Mouse (Mus musculus) spleen, adult 2 months (tissue): ENCODE measurements around the gene Filip1l. TPM values are rescaled to one million over a fixed set of nuclear protein-coding genes. Genes with fewer than 3 reads are reported as not detected.

Experiments used
- DNase-seq, 2 experiments: peaks; one replicate each; pipeline versions ENCODE4 v3.0.0 to v3.0.0-alpha.2; 2012 to 2021; ENCODE audit warnings: low spot score in 2 of 2, low read depth in 1 of 2
- H3K27ac ChIP-seq: fragments of 200-500 bp; 2 replicates; pipeline ENCODE4 v1.5.1; 2012; ENCODE audit warnings: low read length, inconsistent platforms; ENCODE audit not compliant: insufficient read depth
- H3K27me3 ChIP-seq: fragments of 200-500 bp; 2 replicates; pipeline ENCODE4 v1.6.1; 2012; ENCODE audit warnings: mild to moderate bottlenecking, moderate library complexity, low read length, inconsistent platforms; ENCODE audit not compliant: control insufficient read depth, insufficient read depth
- H3K36me3 ChIP-seq: fragments of 200-500 bp; 2 replicates; pipeline ENCODE4 v1.6.1; 2012; ENCODE audit warnings: mild to moderate bottlenecking, low read length, inconsistent platforms; ENCODE audit not compliant: control insufficient read depth, insufficient read depth
- H3K4me1 ChIP-seq: fragments of 200-500 bp; 2 replicates; pipeline ENCODE4 v1.6.1; 2011; ENCODE audit warnings: inconsistent platforms; ENCODE audit not compliant: control insufficient read depth, insufficient read depth, insufficient read length
- H3K4me3 ChIP-seq: fragments of 200-500 bp; 2 replicates; pipeline ENCODE4 v1.5.1; 2011; ENCODE audit warnings: mild to moderate bottlenecking, inconsistent platforms; ENCODE audit not compliant: insufficient read depth, insufficient read length; ENCODE audit errors: extremely low read depth
- CTCF ChIP-seq: fragments of 200-500 bp; IDR thresholded peaks from 2 replicates; pipeline ENCODE4 v1.5.1; 2011; ENCODE audit warnings: mild to moderate bottlenecking, inconsistent platforms; ENCODE audit not compliant: insufficient read depth, insufficient read length, insufficient replicate concordance; ENCODE audit errors: extremely low read depth
- POLR2A ChIP-seq: fragments of 200-500 bp; IDR thresholded peaks from 2 replicates; pipeline ENCODE4 v1.6.1; 2011; ENCODE audit warnings: low read depth, low read length, inconsistent platforms
- WGBS: fragments of 180-500 bp; shearing (Covaris S2); methylation state at CpG from one replicate; pipeline ENCODE4 v1.1.7; 2018; 5-methylcytosine and 5-hydroxymethylcytosine counted together
- polyA plus RNA-seq: library from polyadenylated mRNA; depleted of rRNA; stranded (reverse); fragments of >200 nt; gene quantifications from 2 replicates; pipeline ENCODE4 v1.2.3, GENCODE M21; 2012

Filip1l gene
- polyA plus RNA-seq, 1 experiment, result 15.3 TPM

DNA sequence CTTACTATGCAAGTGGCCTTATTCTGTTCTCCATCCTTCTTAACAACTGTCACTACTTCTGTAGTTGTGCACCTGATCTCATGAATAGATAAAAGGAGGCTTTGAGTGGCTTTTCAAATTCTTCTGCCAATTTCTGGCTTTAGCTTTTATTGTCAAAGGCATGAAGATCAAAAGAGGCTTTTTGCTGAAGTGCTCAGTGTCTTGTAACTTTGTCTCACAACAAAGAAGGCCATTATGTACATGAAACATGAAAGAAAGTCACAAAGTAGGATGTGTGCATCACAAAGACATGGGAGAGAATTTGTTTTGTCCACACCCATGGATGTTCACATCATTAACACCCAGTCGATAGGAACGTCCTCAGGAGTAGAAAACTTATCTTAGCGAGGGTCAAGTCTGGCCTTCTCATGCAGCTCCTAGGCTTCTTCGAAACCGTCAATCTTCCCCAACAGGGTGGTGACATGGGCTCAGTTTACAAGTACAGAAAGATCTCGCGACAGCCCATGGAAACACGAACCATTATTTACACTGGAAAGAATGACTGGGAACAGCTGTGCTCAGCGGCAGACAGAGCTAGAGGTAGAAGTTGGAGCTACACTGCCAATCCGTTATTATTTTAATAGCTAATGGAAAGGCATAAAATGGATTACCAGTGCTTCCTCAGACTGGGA lies 120.7 kb downstream of the Filip1l start:
- H3K27me3 ChIP-seq, result no peaks in the 10 kb centered on the region
- no peak overlapping the region for H3K4me3 ChIP-seq
- 91% methylated on average over 10 of the region's 10 CpGs for WGBS
- H3K36me3 ChIP-seq, result no peaks in the 10 kb centered on the region
- no peak overlapping the region for H3K27ac ChIP-seq
- TF ChIP-seq CTCF, result no peak
- TF ChIP-seq POLR2A, result no peak
- no peak for DNase-seq
- peaks cover 26% of the 10 kb centered on the region; the same call in 1 of the 2 replicates for H3K4me1 ChIP-seq

DNA sequence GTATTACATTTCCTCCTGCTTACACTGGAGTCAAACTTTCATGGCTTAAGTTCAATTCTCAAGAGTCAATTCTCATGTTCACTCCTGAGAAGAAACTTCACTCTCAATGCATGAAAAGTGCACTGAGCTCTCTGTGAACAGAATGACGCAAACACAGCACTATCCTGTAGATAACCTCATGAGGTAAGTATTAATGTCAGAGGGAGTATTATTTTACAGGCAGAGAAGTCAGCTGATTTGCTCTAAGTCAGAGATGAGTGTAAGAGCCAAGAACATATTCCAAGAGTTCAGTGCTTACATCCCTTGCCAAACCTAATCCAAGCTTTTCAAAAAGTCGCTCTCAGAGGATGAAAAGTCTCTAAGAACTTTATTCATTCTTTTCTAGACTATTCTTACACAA lies 125.6 kb downstream of the Filip1l start:
- Histone ChIP-seq H3K36me3 (no peaks in the 10 kb centered on the region), H3K27ac (no peak overlapping the region), H3K4me3 (no peak overlapping the region), H3K4me1 (peaks cover 3% of the 10 kb centered on the region; the same call in 1 of the 2 replicates), H3K27me3 (no peaks in the 10 kb centered on the region)
- DNase-seq, result no peak
- TF ChIP-seq CTCF (no peak), POLR2A (no peak)
- WGBS, result 94% methylated on average over 2 of the region's 2 CpGs

DNA sequence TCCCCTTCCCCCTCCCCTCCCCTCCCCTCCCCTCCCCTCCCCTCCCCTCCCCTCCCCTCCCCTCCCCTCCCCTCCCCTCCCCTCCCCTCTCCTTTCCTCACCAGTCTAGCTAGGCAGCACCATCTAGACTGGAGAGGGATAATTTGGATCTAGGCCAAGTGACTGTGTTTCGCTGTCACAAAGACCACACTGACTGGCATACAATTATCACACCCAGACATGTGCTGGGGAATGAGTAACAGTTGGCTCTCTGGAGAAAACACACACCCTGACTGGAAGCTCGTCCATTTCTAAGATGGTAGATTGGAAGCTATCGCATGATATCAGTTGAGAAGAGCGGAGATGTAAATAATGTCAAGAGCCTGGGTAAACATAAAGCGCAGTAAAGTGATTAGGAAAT lies 126.9 kb downstream of the Filip1l start:
- no peak overlapping the region for H3K27ac ChIP-seq
- DNase-seq, result no peak
- WGBS, result 85% methylated on average over 5 of the region's 5 CpGs
- peaks cover 3% of the 10 kb centered on the region; the same call in 1 of the 2 replicates for H3K4me1 ChIP-seq
- no peaks in the 10 kb centered on the region for H3K27me3 ChIP-seq
- H3K36me3 ChIP-seq, result no peaks in the 10 kb centered on the region
- no peak for TF ChIP-seq CTCF
- TF ChIP-seq POLR2A, result no peak
- no peak overlapping the region for H3K4me3 ChIP-seq

DNA sequence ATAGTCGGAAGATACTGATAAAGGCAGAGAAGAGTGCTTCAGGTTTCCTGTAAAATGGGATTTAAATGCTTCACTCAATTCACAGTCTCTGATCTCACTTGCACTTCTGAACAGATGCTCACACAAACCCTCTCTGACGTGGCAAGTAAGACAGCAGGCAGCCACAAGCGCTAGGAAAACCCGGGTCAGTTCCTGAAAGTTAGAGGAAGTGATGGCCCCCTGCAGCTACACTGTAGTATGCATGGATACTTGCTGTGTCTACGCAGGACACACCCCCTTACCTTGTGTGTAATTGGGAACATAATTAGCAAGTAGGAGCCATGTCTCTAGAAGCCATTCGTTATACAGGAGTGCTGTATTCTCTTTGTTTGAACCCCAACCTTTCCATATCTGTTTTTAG lies 129.4 kb downstream of the Filip1l start:
- DNase-seq, result peak in 1 of 2 experiments; percentile 59
- no peak overlapping the region for H3K27ac ChIP-seq
- H3K36me3 ChIP-seq, result no peaks in the 10 kb centered on the region
- H3K4me1 ChIP-seq, result peaks cover 3% of the 10 kb centered on the region; the same call in 1 of the 2 replicates
- no peaks in the 10 kb centered on the region for H3K27me3 ChIP-seq
- H3K4me3 ChIP-seq, result no peak overlapping the region
- no peak for TF ChIP-seq CTCF
- TF ChIP-seq POLR2A, result no peak
- WGBS, result 37% methylated on average over 6 of the region's 6 CpGs

DNA sequence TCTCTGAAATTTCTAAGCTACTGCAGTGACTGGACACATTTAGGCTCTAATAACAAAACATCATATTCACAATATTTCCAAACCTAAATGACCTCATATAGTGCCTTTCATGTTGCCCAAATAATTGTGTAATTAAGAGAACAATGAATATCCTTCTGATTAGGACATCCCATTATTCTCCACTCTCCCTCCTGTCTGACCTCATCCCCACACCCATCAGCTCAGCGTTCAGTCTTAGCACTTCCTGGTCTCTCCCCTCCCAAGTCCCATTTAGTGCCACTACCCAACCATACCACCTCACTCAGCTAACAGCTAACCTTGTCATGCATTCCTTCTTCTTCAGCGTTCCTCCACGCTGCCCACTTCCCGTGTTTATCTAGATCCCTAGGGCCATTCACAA lies 130.0 kb downstream of the Filip1l start:
- Histone ChIP-seq H3K4me3 (no peak overlapping the region), H3K36me3 (no peaks in the 10 kb centered on the region), H3K4me1 (peaks cover 3% of the 10 kb centered on the region; the same call in 1 of the 2 replicates), H3K27ac (no peak overlapping the region), H3K27me3 (no peaks in the 10 kb centered on the region)
- WGBS, result 76% methylated on average over 4 of the region's 4 CpGs
- no peak for DNase-seq
- TF ChIP-seq CTCF (no peak), POLR2A (no peak)

DNA sequence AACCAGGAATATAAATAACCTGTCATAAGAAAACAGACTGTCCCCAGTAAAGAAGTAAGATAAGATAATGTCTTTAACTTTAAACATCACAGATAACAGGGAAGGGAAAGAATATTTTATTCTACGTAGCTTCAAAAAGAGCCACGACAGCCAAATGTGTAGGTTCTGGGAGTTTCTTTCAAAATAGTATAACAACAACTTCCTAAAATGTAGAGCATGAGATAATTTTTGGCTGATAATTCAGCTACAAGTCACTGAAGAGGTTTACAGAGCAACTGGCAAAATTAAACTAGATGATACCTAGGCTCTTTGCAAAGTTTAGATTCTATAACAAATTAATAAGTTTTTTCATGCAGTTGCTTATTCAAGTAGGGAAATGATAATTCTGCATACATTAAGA lies 130.6 kb downstream of the Filip1l start:
- TF ChIP-seq POLR2A, result no peak
- no peak for TF ChIP-seq CTCF
- WGBS, result 73% methylated on average over 2 of the region's 2 CpGs
- H3K27ac ChIP-seq, result no peak overlapping the region
- H3K36me3 ChIP-seq, result no peaks in the 10 kb centered on the region
- H3K27me3 ChIP-seq, result no peaks in the 10 kb centered on the region
- peaks cover 3% of the 10 kb centered on the region; the same call in 1 of the 2 replicates for H3K4me1 ChIP-seq
- no peak overlapping the region for H3K4me3 ChIP-seq
- no peak for DNase-seq
